Mouse (Mus musculus): ENCODE results near the gene Ms4a13.
"Not testable (repeated sequence)": the region's sequence is repeated elsewhere in the genome, so short reads cannot be mapped to it uniquely, and the experiment has no call there.

Ms4a13 gene

GRCm38 (mm10) chr19:11196546-11196945 lies at the start of gene Ms4a13:
Ms4a13 (minus strand) TSS chr19:11196737.
- no peak for DNase-seq

DNA sequence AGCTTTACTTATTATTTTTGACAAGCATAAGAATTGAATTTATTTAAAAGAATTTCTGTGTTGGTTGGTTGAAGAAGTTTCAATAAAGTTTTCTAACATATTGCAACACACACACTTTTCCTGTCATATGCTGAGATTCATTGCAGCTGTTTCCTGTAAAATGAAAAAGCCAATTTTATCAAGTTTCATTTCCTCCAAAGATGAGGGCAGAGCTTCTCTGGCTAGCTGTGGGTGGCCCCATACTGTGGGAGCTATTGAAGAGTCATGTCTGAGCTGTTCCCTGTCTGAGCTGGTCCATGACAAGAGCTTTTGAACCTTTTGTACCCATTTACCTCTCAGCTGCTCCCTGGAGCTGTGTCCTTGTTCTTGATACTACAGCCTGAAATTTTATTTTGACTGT lies 47.7 kb upstream of the Ms4a13 start:
- DNase-seq, result no peak

DNA sequence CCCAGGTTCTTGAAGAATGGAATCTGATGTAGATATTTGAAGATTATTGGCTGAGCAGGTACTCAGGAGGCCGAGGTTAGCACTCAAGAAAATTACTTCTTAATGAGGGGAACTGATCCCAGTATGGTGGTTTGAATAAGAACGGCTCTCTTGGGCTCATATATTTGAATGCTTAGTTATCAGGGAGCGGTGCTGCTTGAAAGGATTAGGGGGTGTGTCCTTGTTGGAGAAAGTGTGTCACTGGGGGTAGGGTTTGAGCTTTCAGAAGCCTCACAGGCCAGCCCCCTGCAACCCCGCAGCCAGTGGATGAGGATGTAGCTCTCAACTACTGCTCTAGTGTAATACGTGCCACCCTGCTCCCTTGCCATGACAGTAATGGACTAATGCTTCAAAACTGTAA lies 46.0 kb upstream of the Ms4a13 start:
- no peak for DNase-seq

DNA sequence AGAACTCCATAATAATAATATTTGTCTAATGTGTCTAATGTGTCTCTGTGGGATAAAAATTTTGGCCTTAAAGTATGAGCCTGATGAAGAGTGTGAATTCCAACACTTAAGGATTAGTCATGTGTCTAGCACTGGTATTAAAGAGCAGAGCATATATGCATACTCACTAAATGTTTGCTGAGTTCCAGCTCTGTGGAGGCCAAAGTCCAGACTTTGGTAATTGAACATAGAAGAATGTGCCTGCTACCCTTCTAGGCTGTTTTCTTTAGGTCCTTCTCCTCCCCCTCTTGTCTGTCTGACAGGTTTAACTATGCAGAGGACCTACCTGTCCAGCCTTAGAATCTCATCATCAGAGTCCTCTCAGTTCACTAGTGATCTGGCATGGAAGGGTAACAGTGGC lies 39.3 kb upstream of the Ms4a13 start:
- no peak for DNase-seq

DNA sequence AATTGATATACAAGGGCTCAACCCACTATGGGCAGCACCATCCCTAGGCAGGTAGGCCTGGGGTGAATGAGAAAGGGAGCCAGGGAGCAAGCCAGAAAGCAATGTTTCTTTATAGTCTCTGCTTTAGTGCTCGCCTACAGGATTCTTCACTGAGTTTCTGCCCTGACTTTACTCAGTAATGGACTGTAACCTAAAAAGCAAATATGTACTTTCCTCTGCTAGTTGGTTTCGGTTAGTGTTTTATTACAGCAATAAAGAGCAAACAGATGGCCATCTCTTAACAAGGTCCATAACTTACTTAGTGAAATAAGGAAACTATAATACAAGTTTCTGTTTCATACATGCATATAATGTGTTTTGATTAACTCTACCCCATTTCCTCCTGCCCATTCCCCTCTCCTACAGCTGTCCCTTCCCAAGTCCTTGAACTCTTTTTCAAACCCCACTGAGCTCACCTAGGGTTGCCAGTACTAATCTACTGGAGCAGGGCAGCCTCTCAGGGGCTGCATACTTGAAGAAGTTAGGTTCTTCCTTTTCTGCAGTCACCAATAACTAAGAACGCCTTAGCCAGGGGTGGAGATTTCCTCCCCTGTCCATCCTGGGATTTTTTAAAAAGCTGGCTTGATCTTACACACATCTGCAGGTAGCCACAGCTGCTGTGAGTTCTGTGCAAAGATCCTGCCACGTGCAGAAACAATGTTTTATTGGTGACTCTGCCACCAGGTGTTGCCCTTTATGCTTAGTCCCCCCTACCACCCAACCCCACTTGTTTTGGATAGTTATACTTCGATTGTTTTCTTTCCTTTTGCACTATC lies 38.6 kb upstream of the Ms4a13 start:
- DNase-seq, result no peak

DNA sequence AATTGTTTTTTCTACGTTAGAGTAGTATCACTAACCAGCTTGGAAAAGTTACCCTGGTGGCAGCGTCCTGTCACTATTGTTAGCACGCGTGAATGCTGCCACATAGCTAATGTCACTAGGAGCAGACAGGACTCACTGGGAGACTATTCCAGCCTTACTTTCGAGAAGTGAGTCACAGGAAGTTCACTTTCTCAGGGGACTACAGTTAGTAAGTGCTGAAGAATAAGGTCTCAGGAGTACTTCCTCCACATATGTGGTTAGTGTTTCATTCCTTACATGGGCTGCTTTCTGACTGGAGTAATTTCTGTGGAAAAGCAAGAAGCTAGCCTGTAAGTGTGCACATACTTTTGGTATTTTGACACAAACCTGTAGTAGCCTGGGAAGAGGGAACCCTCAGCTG lies 37.7 kb upstream of the Ms4a13 start:
- no peak for DNase-seq

DNA sequence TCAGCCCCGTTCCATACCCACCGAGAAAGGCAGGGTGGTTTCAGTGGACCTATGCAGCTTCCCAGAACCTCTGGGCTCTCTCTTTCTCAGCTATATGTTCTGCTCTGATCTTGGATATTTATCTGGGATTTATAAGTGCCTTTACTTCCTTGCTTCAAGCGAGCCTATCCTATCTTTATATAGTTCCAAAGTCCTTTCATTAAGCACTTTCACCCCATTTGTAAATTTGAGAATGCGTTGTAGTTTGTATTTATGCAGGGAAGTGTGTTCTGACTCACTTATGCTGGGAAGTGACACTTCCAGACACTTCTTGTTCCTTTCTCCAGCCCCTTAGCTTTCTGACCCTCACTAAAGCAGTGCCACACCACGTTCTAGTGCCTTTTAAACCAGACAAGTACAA lies 35.8 kb upstream of the Ms4a13 start, which contains the start of gene Ms4a12:
Ms4a12 (minus strand) TSS at position 101 of the 400 bp plus-strand sequence.
- no peak for DNase-seq

DNA sequence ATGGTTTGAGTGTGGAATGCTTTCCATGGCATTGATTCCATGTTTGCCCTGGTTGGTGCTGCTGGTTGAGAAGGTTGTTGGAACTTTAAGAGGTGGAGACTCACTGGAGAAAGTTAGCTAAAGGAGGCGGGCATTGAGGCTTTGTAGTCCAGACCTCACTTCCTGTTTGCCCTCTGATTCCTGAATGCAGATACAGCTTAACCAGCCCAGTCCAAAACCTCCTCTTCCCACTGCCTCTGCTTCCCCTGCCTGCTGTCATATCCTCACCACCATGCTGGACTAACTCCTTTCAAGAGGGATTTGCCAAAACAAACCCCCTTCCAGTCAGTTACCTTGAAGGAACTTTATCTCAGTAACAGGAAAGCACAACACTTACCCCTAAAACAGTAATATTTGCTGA lies 4.0 kb downstream of the Ms4a13 start:
- DNase-seq, result no peak

- DNase-seq, result peak in 1 of 2 experiments; percentile 8
Measured at GRCm38 (mm10) chr19:11184121-11184520, 12.4 kb downstream of the Ms4a13 start.

- DNase-seq, result no peak
Measured at GRCm38 (mm10) chr19:11177464-11177863, 19.1 kb downstream of the Ms4a13 start.

DNA sequence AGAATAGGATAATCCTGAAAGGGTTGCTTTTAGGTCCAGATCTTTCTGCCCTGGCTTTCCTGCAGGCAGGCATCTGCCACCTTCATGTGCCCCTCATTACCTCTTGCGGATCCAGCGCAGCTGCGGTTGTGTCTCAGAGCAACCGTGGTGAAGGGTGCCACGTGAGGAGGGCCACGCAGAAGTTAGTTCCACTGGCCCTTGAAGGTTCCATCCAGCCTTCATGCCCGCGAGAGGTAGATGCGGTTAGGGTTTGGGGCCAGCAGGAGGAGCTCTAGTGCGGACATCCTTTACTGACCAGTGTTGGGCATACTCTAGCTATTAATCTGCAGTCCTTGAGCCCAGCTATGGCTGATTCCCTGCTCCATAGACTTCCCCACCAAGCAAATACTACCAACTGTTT lies 31.4 kb downstream of the Ms4a13 start, which contains the start of gene 1700025F22Rik:
1700025F22Rik (minus strand) TSS at position 149 of the 400 bp plus-strand sequence.
- DNase-seq, result no peak

DNA sequence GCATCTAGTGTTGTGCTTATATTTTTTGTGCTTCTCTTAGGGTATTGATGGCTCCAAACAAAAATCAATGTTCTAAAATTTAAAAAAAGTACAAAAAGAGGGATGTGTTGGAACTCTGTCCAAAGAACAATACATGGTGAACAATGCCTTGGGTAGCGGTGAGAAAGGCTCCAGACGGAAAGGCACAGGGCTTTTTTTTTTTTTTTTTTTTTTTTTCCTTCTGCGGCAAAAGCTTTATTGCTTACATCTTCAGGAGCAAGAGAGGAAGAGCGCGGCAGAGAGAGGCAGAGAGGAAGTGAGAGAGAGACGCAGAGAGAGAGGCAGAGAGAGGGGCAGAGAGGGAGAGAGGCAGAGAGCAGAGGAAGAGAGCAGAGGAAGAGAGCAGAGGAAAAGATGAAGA lies 38.6 kb downstream of the Ms4a13 start:
- not testable (repeated sequence) for DNase-seq

- DNase-seq, result no peak
Measured at GRCm38 (mm10) chr19:11135336-11135735, 61.2 kb downstream of the Ms4a13 start.

DNA sequence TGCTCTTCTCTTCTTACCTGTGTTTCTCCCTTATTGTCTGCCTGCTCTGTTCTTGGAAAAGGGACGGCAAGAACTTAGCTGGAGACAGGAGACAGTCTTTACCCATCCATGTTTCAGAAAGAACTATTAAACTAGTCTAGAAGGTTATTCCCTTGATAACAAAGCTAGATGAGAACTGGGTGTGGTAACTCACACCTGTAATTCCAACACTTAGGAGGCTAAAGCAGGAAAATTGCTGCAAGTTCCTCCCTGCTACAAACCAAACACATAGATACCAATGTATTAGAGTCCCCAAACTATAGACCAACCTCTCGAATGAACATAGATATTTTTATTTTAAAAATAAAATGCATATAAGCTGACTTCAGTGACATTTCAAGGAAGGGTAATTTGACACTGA lies 61.7 kb downstream of the Ms4a13 start:
- no peak for DNase-seq

- DNase-seq, result not testable (repeated sequence)
Measured at GRCm38 (mm10) chr19:11130776-11131175, 65.8 kb downstream of the Ms4a13 start, which contains the start of gene 1700017D01Rik. 1700017D01Rik (minus strand) TSS chr19:11130876.

DNA sequence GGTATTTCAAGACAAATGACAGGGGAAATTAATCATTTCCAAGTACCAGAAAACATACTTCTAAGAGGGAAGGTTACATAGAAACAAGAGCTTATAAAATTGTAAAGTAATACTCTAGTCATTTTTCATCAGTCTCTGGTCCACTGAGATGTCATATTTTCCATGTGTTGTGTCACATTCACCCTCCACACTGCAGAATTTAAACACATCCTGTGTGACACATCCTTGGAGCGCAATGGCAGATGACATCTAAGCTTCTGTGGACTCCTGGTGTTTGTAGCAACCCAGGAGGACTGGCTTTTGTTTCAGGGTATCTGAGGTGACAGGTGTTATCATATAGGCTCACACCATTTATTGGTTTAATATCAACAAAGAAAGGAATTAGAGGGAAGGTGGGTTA lies 66.8 kb downstream of the Ms4a13 start:
- no peak for DNase-seq

DNA sequence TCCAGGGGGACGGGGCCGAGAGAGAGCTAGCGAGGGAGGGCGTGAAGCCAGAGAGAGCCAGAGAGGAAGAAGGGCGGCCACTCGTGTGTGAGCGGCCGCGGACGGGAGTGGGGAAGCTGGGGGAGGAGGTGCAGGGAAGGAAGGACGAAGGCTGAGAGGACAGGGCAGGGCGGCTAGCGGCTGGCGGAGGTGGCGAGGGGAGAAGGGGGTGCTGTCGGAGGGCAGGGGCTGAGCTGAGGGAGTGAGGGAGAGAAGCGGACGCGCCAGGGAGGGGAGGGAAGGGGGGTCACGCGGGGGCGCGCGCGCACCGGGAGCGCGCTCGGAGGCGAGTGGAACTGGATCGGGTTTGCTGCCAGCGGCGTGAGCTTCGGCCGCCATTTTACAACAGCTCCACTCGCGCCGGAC lies 75.5 kb downstream of the Ms4a13 start:
- DNase-seq, result peak; percentile 26 to 37

All from cerebellum, postnatal 14 days (tissue).